Mouse (Mus musculus) spleen, adult 2 months (tissue): ENCODE results near the gene Plekho1. TPM values are rescaled to one million over a fixed set of nuclear protein-coding genes. Genes with fewer than 3 reads are reported as not detected.

Experiments
- DNase-seq, 2 experiments: peaks; one replicate each; pipeline versions ENCODE4 v3.0.0 to v3.0.0-alpha.2; 2012 to 2021; ENCODE audit warnings: low spot score in 2 of 2, low read depth in 1 of 2
- H3K27ac ChIP-seq: fragments of 200-500 bp; 2 replicates; pipeline ENCODE4 v1.5.1; 2012; ENCODE audit warnings: low read length, inconsistent platforms; ENCODE audit not compliant: insufficient read depth
- H3K27me3 ChIP-seq: fragments of 200-500 bp; 2 replicates; pipeline ENCODE4 v1.6.1; 2012; ENCODE audit warnings: mild to moderate bottlenecking, moderate library complexity, low read length, inconsistent platforms; ENCODE audit not compliant: control insufficient read depth, insufficient read depth
- H3K36me3 ChIP-seq: fragments of 200-500 bp; 2 replicates; pipeline ENCODE4 v1.6.1; 2012; ENCODE audit warnings: mild to moderate bottlenecking, low read length, inconsistent platforms; ENCODE audit not compliant: control insufficient read depth, insufficient read depth
- H3K4me1 ChIP-seq: fragments of 200-500 bp; 2 replicates; pipeline ENCODE4 v1.6.1; 2011; ENCODE audit warnings: inconsistent platforms; ENCODE audit not compliant: control insufficient read depth, insufficient read depth, insufficient read length
- H3K4me3 ChIP-seq: fragments of 200-500 bp; 2 replicates; pipeline ENCODE4 v1.5.1; 2011; ENCODE audit warnings: mild to moderate bottlenecking, inconsistent platforms; ENCODE audit not compliant: insufficient read depth, insufficient read length; ENCODE audit errors: extremely low read depth
- CTCF ChIP-seq: fragments of 200-500 bp; IDR thresholded peaks from 2 replicates; pipeline ENCODE4 v1.5.1; 2011; ENCODE audit warnings: mild to moderate bottlenecking, inconsistent platforms; ENCODE audit not compliant: insufficient read depth, insufficient read length, insufficient replicate concordance; ENCODE audit errors: extremely low read depth
- POLR2A ChIP-seq: fragments of 200-500 bp; IDR thresholded peaks from 2 replicates; pipeline ENCODE4 v1.6.1; 2011; ENCODE audit warnings: low read depth, low read length, inconsistent platforms
- WGBS: fragments of 180-500 bp; shearing (Covaris S2); methylation state at CpG from one replicate; pipeline ENCODE4 v1.1.7; 2018; 5-methylcytosine and 5-hydroxymethylcytosine counted together
- polyA plus RNA-seq: library from polyadenylated mRNA; depleted of rRNA; stranded (reverse); fragments of >200 nt; gene quantifications from 2 replicates; pipeline ENCODE4 v1.2.3, GENCODE M21; 2012; rRNA removed

Plekho1 gene
- polyA plus RNA-seq, 1 experiment = 60.1 TPM

GRCm38 (mm10) chr3:95942749-95943148 lies 53.1 kb downstream of the Plekho1 start:
- Histone ChIP-seq H3K4me1 (no peaks in the 10 kb centered on the region), H3K27ac (no peak overlapping the region), H3K27me3 (no peaks in the 10 kb centered on the region), H3K4me3 (no peak overlapping the region), H3K36me3 (peaks cover 42% of the 10 kb centered on the region)
- no peak for DNase-seq
- 83% methylated on average over 6 of the region's 6 CpGs for WGBS
- TF ChIP-seq POLR2A (no peak), CTCF (no peak)

GRCm38 (mm10) chr3:95938835-95939234 lies 57.0 kb downstream of the Plekho1 start:
- Histone ChIP-seq H3K27me3 (no peaks in the 10 kb centered on the region), H3K36me3 (peaks cover 48% of the 10 kb centered on the region), H3K4me1 (no peaks in the 10 kb centered on the region), H3K4me3 (no peak overlapping the region), H3K27ac (no peak overlapping the region)
- no peak for TF ChIP-seq POLR2A
- TF ChIP-seq CTCF = peak; percentile 32; the same call in 1 of the 2 replicates
- DNase-seq = no peak
- 91% methylated on average over 15 of the region's 15 CpGs for WGBS

Other genes with a start within 250 kb of the Plekho1 start
- 29.5 and 29.7 TPM in 2 replicates for gene Tars2, start 235.8 kb downstream of the Plekho1 start, polyA plus RNA-seq
- 11.3 and 15.7 TPM in 2 replicates for gene Rprd2, start 177.1 kb downstream of the Plekho1 start, polyA plus RNA-seq
- 8.6 and 12.1 TPM in 2 replicates for gene Prpf3, start 140.1 kb downstream of the Plekho1 start, polyA plus RNA-seq
- 28.0 and 30.7 TPM in 2 replicates for gene Mrps21, start 124.5 kb downstream of the Plekho1 start, polyA plus RNA-seq
- 3.3 and 3.8 TPM in 2 replicates for gene Ciart, start 113.8 kb downstream of the Plekho1 start, polyA plus RNA-seq
- 11.5 and 12.7 TPM in 2 replicates for gene BC028528, start 104.0 kb downstream of the Plekho1 start, polyA plus RNA-seq
- 100 and 174 TPM in 2 replicates for gene Aph1a, start 102.0 kb downstream of the Plekho1 start, polyA plus RNA-seq
- gene Car14, start 91.3 kb downstream of the Plekho1 start, polyA plus RNA-seq = 0.50 TPM in 1 of 2 replicates, not detected in the other
- gene Anp32e, start 66.8 kb downstream of the Plekho1 start, polyA plus RNA-seq = 12.7 and 21.2 TPM in 2 replicates
- 2.0 and 2.5 TPM in 2 replicates for gene Vps45, start 62.5 kb upstream of the Plekho1 start, polyA plus RNA-seq
- 11.1 and 19.8 TPM in 2 replicates for gene Otud7b, start 108.5 kb upstream of the Plekho1 start, polyA plus RNA-seq
- 2.1 and 2.7 TPM in 2 replicates for gene Mtmr11, start 166.0 kb upstream of the Plekho1 start, polyA plus RNA-seq
- 62.2 and 91.8 TPM in 2 replicates for gene Sf3b4, start 176.3 kb upstream of the Plekho1 start, polyA plus RNA-seq
- 2.0 and 3.5 TPM in 2 replicates for gene Sv2a, start 185.2 kb upstream of the Plekho1 start, polyA plus RNA-seq
- 24.6 and 38.8 TPM in 2 replicates for gene Bola1, start 223.7 kb upstream of the Plekho1 start, polyA plus RNA-seq
- gene Hist2h2ab, start 223.9 kb upstream of the Plekho1 start, polyA plus RNA-seq = 3.0 and 5.2 TPM in 2 replicates
- 31.1 and 44.3 TPM in 2 replicates for gene Hist2h2ac, start 224.9 kb upstream of the Plekho1 start, polyA plus RNA-seq
- gene Hist2h2be, start 225.1 kb upstream of the Plekho1 start, polyA plus RNA-seq = 3.3 and 4.2 TPM in 2 replicates
- 66.4 and 158 TPM in 2 replicates for gene Hist2h3c2, start 243.1 kb upstream of the Plekho1 start, polyA plus RNA-seq
- gene Hist2h2aa2, start 244.3 kb upstream of the Plekho1 start, polyA plus RNA-seq = 169 and 177 TPM in 2 replicates
- gene Hist2h2aa1, start 249.5 kb upstream of the Plekho1 start, polyA plus RNA-seq = 95.6 and 174 TPM in 2 replicates